Mouse (Mus musculus) kidney, postnatal 14 days (tissue): Measurements from ENCODE around the gene Celf5.

Experiments used
- DNase-seq: peaks from one replicate; pipeline ENCODE4 v3.0.0; 2022; ENCODE audit warnings: mixed read lengths

The Celf5 gene

GRCm38 (mm10) chr10:81497401-81498270, 15.1 kb upstream of the Celf5 start:
- DNase-seq = no peak

- DNase-seq = no peak
These were observed 14.5 kb upstream of the Celf5 start for GRCm38 (mm10) chr10:81496969-81497368.

- peak; percentile 99 for DNase-seq
These were observed 13.9 kb upstream of the Celf5 start, which contains the start of gene Ncln for GRCm38 (mm10) chr10:81496264-81496901. TSS of gene Ncln (minus strand) at chr10:81496392.

- no peak for DNase-seq
These were observed 13.2 kb upstream of the Celf5 start for GRCm38 (mm10) chr10:81495616-81496263.

GRCm38 (mm10) chr10:81495151-81495550, 12.6 kb upstream of the Celf5 start:
- no peak for DNase-seq

- DNase-seq = no peak
These were observed 11.9 kb upstream of the Celf5 start for GRCm38 (mm10) chr10:81494260-81495041.

- DNase-seq = no peak
These were observed 11.2 kb upstream of the Celf5 start for GRCm38 (mm10) chr10:81493601-81494220.

- DNase-seq = no peak
These were observed 10.2 kb upstream of the Celf5 start for GRCm38 (mm10) chr10:81492606-81493240.

GRCm38 (mm10) chr10:81491018-81491417, 8.5 kb upstream of the Celf5 start:
- no peak for DNase-seq

GRCm38 (mm10) chr10:81489941-81490340, 7.4 kb upstream of the Celf5 start:
- DNase-seq = no peak

- no peak for DNase-seq
These were observed 5.6 kb upstream of the Celf5 start for GRCm38 (mm10) chr10:81488081-81488480.

GRCm38 (mm10) chr10:81486496-81486895, 4.0 kb upstream of the Celf5 start:
- DNase-seq = no peak

GRCm38 (mm10) chr10:81485479-81486018, 3.0 kb upstream of the Celf5 start:
- no peak for DNase-seq

- DNase-seq = no peak
These were observed 2.5 kb upstream of the Celf5 start for GRCm38 (mm10) chr10:81485060-81485449.

GRCm38 (mm10) chr10:81484441-81485059, 2.0 kb upstream of the Celf5 start:
- DNase-seq = no peak

- peak; percentile 44 for DNase-seq
These were observed 1.5 kb upstream of the Celf5 start for GRCm38 (mm10) chr10:81483983-81484382.

GRCm38 (mm10) chr10:81481605-81482532, 640 bp downstream of the Celf5 start:
- DNase-seq = no peak

GRCm38 (mm10) chr10:81474461-81474860, 8.0 kb downstream of the Celf5 start:
- DNase-seq = no peak

- no peak for DNase-seq
These were observed 9.5 kb downstream of the Celf5 start for GRCm38 (mm10) chr10:81473003-81473451.
